Mouse (Mus musculus): ENCODE data around the gene Cpn2.
A peak's percentile ranks its signal among the peaks of the same experiment; 100 is the strongest.

Gene Cpn2

GRCm38 (mm10) chr16:30267359-30267758, at the start of gene Cpn2:
Gene Cpn2, minus strand, starts transcription at chr16:30267499.
- no peak for DNase-seq (ENCODE audit: low read depth, low spot score)

DNA sequence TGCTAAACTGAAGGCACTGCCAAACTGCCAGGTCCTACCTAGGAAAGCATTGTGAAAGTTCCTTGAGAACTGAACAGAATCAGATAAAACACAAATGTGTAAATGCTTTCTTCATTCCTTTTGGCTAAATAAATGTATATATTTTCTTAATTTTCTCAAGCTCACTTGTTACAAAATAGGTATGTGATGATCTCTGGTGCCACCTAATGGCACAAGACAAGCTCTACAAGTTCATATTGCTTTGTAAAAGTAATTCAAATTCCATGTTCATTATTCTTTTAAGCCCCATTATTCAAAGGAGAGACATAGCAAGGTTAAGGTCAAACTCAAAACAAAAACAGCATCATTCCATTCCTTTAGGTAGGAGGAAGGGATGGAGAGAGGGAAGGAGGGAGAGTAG, 46.9 kb upstream of the Cpn2 start:
- peak; percentile 54 for DNase-seq (ENCODE audit: low read depth, low spot score)

DNA sequence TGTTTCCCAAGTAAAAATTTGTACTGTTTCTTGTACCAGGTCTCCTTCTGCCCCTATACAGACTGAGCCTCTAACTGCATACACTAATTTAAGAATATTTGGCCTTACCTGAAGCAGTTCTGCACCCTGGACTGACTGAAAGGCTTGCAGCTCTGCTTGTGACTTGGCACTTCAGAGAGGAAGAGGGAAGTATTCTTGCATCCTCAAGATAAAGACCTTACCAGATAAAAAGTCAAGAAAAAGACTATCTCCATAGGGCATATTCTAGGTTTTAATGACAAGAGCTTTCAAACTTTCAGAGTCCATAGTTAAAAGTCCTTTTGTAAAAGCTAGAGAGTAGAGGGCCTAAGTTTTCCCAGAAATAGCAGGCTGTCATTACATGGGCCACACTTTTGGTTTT, 43.3 kb upstream of the Cpn2 start, which contains the start of gene Gp5:
Gene Gp5, minus strand, starts transcription at position 133 of the 400 bp plus-strand sequence.
- DNase-seq (ENCODE audit: low read depth, low spot score), result no peak

DNA sequence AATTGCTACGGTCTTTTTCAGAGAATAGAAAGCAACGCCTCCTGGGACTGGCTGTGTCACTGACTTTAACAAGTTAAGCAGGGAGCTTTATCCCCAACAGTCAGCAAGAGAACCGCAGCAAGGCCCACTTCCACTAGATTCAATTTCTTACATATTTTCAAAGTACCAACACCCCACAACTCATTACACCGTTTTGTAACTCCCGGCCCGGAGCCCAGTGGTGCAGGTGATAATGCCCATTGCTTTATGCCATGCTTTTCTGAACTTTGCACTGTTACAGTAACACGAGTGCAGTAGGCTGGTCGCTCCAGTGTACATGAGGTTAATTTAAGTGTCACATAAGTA, 42.8 kb upstream of the Cpn2 start:
- DNase-seq (ENCODE audit: low read depth, low spot score), result no peak

DNA sequence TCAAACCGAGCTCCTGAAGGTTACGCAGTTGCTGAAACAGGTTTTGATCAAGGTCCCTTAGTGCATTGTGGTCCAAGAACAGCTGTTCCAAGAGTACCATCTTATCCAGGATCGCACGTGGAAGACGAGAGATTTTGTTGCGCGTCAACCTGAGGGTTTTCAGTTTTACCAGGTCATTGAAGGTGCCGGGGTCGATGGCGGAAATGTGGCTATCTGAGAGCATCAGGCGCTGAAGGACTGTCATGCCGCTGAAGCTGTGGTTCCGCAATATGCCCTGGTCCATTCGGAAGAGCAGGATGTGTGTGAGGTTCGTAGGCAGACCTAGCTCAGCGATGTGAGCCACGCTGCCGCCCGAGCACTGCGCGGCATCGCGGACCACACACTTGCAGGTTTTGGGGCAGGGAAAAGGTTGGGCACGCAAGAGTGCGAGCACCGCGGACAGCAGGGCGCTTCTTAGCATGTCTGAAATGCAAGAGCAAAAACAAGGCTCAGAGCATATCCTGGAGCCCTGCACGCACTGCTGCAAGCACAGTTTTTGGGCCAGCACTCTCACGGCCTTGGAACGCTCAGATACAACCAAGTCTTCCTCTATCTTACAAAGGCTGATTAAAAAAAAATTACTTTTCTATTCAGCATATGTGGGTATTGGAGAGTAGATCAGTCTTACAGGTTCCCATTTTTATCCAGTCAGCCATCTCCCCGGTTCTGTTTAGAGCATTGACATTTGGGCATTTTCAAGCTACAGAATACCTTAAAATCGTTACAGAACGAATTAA, 42.3 kb upstream of the Cpn2 start:
- peak; percentile 48 for DNase-seq (ENCODE audit: low read depth, low spot score)

DNA sequence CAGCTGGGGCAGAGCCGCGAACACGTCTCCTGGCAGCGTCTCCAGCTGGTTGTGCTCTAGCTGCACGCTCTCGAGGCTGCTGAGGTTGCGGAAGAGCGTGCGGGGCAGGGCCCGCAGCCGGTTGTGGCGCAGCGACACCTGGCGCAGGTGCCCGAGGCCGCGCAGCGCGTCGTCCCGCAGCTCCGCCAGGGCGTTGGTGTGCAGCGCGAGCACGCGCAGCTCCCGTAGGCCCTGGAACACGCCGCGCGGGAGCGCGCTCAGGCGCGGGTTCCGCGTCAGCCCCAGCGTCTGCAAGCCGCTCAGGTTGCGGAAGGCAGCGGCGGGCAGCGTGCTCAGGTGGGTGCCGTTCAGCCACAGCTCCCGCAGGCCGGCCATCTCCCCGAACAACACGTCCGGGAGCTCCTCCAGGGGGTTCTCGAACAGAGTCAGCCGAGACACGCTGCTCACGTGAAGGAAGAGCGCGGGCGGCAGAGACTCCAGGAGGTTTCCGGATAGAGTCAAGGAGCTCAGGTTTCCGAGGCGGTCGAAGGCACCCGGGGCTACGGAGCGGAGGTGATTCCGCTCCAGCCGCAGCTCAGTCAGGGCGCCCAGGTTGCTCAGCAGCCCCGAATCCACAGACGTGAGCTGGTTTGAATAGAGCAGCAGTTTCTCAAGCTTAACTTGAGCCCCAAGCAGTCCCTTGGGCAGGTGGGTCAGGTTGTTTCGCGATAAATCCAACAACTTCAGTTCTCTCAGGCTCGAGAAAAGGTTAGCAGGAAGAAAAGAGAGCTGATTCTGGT, 41.5 kb upstream of the Cpn2 start:
- DNase-seq (ENCODE audit: low read depth, low spot score), result peak; percentile 58

GRCm38 (mm10) chr16:30307961-30308615, 40.8 kb upstream of the Cpn2 start:
- DNase-seq (ENCODE audit: low read depth, low spot score), result peak; percentile 18

DNA sequence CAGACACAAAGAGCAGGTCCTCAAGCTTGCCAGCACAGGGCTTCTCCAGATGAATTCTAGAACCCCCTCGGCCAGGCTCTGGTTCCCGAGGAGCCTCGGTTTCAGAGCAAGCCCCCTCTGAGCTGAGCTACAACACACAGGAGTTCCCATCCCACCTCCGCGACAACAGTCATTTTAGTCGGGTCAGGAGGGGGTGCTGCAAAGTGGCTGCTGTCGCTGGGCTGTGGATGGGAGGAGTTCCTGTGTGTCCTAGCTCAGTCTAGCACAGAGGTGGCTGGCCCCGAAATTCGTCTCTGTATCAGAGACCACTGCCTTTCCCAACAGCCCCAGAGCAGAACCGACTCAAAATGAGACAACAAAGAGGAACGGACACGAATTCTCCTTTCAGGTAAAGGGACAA, 40.0 kb upstream of the Cpn2 start:
- no peak for DNase-seq (ENCODE audit: low read depth, low spot score)

DNA sequence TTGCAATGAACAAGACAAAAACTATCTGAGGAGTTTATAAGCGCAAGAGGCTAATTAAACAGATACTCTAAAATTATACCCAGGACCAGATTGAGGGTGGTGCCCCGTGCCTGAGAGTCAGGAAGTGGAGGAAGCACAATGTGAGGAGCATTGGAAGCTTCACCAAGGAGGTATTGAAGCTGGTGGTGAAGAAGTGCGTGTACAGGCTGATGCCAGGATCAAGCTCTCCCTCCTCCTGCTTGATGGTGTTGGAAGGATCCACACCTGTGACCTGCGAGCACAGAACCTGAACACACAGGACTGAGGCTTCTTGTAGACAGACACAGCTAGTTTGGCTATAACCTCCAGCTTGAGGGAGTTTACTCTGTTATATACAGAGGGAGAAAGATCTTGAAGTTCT, 38.8 kb upstream of the Cpn2 start:
- DNase-seq (ENCODE audit: low read depth, low spot score), result no peak

DNA sequence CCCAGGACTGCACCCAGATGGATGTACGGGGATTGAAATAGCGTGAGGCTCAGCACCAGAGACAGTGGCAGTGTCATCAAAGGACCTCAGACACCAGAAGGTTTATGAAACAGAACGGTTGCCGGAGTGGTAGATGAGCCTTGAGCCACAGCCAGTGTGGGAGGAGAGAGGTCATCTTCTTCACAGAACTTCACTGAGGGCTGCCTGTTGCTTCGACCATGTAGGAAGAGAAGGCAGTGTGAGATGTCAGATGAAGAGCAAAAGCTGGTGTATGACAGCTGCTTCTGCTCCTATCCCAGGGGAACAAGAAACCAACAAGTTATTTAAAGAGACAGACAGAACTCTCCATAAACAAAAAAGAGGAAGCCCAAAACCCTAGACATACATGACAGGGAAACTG, 36.9 kb upstream of the Cpn2 start:
- DNase-seq (ENCODE audit: low read depth, low spot score), result no peak

- DNase-seq (ENCODE audit: low read depth, low spot score), result no peak
Measured at GRCm38 (mm10) chr16:30303411-30303810, 36.1 kb upstream of the Cpn2 start.

DNA sequence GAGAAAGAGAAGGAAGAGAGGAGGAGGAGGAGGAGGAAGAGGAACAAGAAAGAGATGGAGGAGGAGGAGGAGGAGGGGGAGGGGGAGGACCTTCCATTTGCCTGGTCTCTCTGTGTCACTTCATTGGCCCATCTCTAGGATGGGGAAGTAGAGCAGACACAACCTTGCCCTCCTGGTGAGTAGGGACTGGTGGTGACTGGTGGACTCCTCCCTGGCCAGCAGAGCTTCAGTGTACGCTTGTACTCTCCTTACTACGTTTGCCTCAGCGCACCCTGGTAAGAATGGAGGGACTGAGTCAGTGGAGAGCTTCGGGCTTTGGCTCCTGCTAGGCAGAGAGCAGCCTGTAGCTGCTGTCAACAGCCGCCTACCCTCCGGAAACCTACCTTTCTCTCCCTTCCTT, 35.4 kb upstream of the Cpn2 start:
- no peak for DNase-seq (ENCODE audit: low read depth, low spot score)

GRCm38 (mm10) chr16:30299711-30300277, 32.5 kb upstream of the Cpn2 start:
- peak; percentile 12 for DNase-seq (ENCODE audit: low read depth, low spot score)

DNA sequence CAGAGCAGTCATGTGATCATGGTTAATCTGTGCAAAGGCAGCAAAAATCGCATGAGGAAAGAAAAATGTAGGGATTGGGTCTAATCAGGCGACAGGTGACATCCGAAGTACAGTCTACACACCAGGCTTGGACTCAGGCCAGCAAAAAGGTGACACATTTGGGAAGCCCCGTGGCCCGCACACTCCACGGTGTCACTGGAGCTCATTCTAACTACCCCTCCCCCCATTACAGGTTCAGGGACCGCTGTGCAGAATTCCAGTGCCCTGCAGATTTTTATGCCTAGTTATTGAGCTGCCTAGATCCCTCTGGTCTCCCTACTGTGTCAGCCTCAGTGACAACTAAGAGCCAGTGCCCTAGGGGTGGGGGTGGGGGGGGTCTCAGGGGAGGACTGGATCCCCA, 30.2 kb upstream of the Cpn2 start:
- no peak for DNase-seq (ENCODE audit: low read depth, low spot score)

DNA sequence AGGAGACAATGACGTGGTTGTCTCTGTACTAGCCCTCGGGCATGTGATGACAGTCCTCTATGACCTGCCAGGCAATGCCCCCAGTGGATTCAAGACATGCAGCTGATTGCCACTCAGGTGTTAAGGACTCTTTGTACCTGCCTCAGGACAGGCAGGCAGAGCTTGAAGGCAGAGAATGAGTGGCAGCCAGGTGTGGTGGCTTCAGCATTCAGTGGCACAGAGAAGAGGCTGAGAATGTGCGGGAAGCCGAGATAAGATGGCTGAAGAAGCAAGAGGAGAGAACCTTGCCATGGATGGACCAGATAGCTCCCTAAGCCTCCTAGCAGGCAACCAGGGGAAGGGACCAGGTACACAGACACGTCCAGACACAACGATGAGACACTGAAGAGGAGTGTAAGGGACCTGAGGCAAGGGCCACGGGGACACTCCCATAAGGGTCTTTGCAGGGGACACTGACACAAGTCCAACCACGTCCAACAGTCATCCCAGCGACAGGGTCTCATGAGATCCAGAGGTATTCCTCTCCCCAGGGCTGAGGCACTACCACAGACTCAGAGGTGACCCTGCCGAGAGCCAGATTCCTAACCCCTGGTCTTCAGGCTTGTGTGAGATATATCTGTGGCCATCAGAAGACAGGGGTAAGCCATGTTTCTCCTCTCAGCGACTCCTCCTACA, 29.4 kb upstream of the Cpn2 start:
- no peak for DNase-seq (ENCODE audit: low read depth, low spot score)

DNA sequence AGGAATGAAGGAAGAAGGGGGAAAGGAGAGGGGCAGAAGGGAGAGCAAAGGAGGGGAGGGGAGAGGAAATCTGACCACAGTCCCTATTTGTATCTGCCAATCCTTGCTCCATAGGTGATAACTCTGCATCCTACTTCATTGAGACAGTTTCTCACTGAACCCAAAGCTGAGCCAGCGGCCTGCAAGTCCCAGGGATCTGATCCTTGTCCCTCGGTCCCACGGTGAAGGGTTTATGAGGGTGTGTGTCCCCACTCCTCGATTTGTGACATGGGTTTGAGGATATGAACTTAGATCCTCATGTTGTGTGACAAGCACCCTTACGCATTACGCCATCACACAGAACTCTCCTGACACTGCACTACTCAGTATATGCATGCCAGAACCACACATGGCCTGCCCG, 27.8 kb upstream of the Cpn2 start:
- DNase-seq (ENCODE audit: low read depth, low spot score), result no peak

DNA sequence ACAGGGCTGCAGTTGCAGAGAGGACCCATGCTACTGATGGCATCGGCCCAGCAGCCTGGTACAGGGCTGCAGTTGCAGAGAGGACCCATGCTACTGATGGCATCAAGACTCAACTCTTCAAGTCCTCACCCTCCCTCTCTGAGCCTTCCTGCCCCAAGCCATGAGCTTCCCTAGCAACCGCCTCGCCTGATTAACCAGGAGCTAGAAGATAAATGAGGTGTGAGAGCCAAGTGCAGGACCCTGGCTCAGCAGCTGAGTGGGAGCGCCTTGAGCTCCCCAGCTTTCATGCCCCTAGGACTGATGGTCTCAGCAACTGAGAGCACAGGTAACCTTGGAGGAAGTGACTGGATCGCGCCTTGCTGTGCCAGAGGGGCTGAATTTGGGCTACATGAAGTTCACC, 23.1 kb upstream of the Cpn2 start:
- DNase-seq (ENCODE audit: low read depth, low spot score), result peak; percentile 18

GRCm38 (mm10) chr16:30285701-30286100, 18.4 kb upstream of the Cpn2 start:
- DNase-seq (ENCODE audit: low read depth, low spot score), result peak; percentile 39

- DNase-seq (ENCODE audit: low read depth, low spot score), result peak; percentile 73
Measured at GRCm38 (mm10) chr16:30283743-30284337, 16.5 kb upstream of the Cpn2 start.

DNA sequence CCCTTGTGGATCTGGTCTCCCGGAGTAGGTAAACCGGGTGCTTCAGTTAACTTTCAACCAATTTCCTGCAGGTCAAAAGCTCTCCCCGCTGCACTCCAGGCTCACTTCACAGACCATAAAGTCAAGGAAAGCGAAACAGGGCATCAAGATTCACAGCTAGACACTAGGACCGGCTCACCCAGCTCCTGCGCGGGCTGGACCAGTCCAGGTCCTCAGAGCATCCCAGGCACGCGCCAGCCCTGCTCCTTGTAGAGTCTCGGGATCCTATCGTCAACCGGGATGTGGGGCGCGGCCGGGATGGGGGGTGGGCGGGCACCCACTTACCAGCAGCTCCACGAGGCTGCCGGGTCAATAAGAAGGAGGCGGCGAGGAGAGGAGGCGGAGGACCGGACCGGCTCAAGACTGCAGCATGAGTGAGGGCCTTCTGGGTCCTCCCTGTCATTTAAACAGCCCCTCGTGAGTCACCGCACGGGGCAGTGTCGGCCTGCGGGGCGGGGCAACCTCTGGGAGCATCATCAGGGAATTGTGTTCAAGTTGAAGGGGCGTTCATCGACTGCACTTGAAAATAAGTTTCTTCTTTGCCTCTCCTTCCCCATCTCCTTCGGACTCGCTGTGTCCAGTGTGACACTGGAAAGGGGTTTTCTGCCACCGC, 15.7 kb upstream of the Cpn2 start, which contains the start of gene Lrrc15:
Gene Lrrc15, minus strand, starts transcription at position 413 of the 652 bp plus-strand sequence.
- peak; percentile 56 for DNase-seq (ENCODE audit: low read depth, low spot score)
